ENCODE assay signal across 10 mouse cellular contexts in genomic region chr7:137471431-137472120, GRCm38 (mm10). TPM values are rescaled to one million over a fixed set of nuclear protein-coding genes. Genes with fewer than 3 reads are reported as not detected.
DNase-seq lines count a peak whose midpoint lies in the region; ATAC-seq and TF ChIP-seq lines count a peak whose summit lies in the region.
"Had no signal": no experiment of that assay in that cellular context is flagged by ENCODE, and none has a peak within 500 bp of the region (broad histone marks: within the 10 kb centered on the region; RNA-seq: fewer than 3 reads in every experiment).

No protein-coding gene starts in this region.

- H3K4me1 ChIP-seq in hindbrain, embryonic 15.5 days (replicated peaks), result no peaks in the 10 kb centered on the region
- H3K4me1 ChIP-seq in midbrain, postnatal 0 days (ENCODE audit: insufficient read depth, low read length), result no peaks in the 10 kb centered on the region

- peak; percentile 6 for DNase-seq in kidney, adult 9 months
- no peak for DNase-seq in kidney, adult 8-10 months
- peak; percentile 23 for DNase-seq in NIH3T3 (ENCODE audit: low read depth)
- peak; percentile 45 for DNase-seq in midbrain, postnatal 0 days (ENCODE audit: low spot score)
- DNase-seq in cerebellum, postnatal 4 days (ENCODE audit: low spot score in 2 of 2), result no peak
- DNase-seq in thymus, postnatal 14 days, result no peak
- DNase-seq in adrenal gland, postnatal 4 days (ENCODE audit: low spot score in 2 of 2), result no peak
- DNase-seq: thymus, postnatal 4 days had no signal

- H3K9me3 ChIP-seq in hindbrain, embryonic 15.5 days, result no peaks in the 10 kb centered on the region
- no peaks in the 10 kb centered on the region for H3K9me3 ChIP-seq in midbrain, postnatal 0 days (ENCODE audit: low read length)

- no peak overlapping the region for H3K4me2 ChIP-seq in hindbrain, embryonic 15.5 days
- no peak overlapping the region for H3K4me2 ChIP-seq in midbrain, postnatal 0 days (ENCODE audit: low read depth, low read length, poor library complexity, severe bottlenecking)

- H3K4me3 ChIP-seq in hindbrain, embryonic 15.5 days, result no peak overlapping the region
- no peak overlapping the region for H3K4me3 ChIP-seq in midbrain, postnatal 0 days (ENCODE audit: low read depth, low read length)

- no peak overlapping the region for H3K9ac ChIP-seq in hindbrain, embryonic 15.5 days
- no peak overlapping the region for H3K9ac ChIP-seq in midbrain, postnatal 0 days (replicated peaks; ENCODE audit: low read length, poor library complexity, severe bottlenecking)

- no peaks in the 10 kb centered on the region for H3K27me3 ChIP-seq in hindbrain, embryonic 15.5 days
- no peaks in the 10 kb centered on the region for H3K27me3 ChIP-seq in midbrain, postnatal 0 days (ENCODE audit: insufficient read depth, low read length)

- 52% methylated on average over 7 of the region's 7 CpGs for WGBS in hindbrain, embryonic 15.5 days
- WGBS in midbrain, postnatal 0 days, result 55% methylated on average over 7 of the region's 7 CpGs

- no peak overlapping the region for H3K27ac ChIP-seq in hindbrain, embryonic 15.5 days (replicated peaks)
- H3K27ac ChIP-seq in midbrain, postnatal 0 days (ENCODE audit: low read depth, low read length), result no peak overlapping the region

- peak; percentile 30 for ATAC-seq in hindbrain, embryonic 15.5 days (ENCODE audit: low FRiP score, low read depth)
- no peak for ATAC-seq in midbrain, postnatal 0 days (ENCODE audit: low FRiP score)
- ATAC-seq: activated CD4-positive, CD25-positive, alpha-beta regulatory T cell, adult 4 months had no signal

- TF ChIP-seq CTCF in midbrain, postnatal 0 days (IDR thresholded peaks at IDR 0.05), result peak; percentile 63

- peaks cover 15% of the 10 kb centered on the region; the same call in 1 of the 2 replicates for H3K36me3 ChIP-seq in hindbrain, embryonic 15.5 days
- H3K36me3 ChIP-seq in midbrain, postnatal 0 days (ENCODE audit: insufficient read depth, low read length), result no peaks in the 10 kb centered on the region

RNA-seq across cellular contexts. Expression of gene Glrx3, which starts 34.2 kb away (rescaled TPM):
- 273 TPM in 2 replicates for polyA plus RNA-seq in hindbrain, embryonic 15.5 days (2015; fragmentation: Nextera tagmentation; extraction: Ambion mirVana)
- 150 and 168 TPM in 2 replicates for total RNA-seq in midbrain, postnatal 0 days (2014; rRNA removed)
- polyA plus RNA-seq in midbrain, postnatal 0 days (2015; fragmentation: Nextera tagmentation; extraction: Ambion mirVana), result 217 and 220 TPM in 2 replicates
- 100 to 1,000 TPM; 102 to 103 TPM for total RNA-seq in adrenal gland, postnatal 4 days (2021)

Comparison
In these comparisons a context has a peak if more than half of its experiments do, and no peak if none do; other contexts are left out.
1. DNase-seq: peak in kidney, adult 9 months (single experiment), NIH3T3 (single experiment) and midbrain, postnatal 0 days (single experiment); none in kidney, adult 8-10 months (0 of 2), cerebellum, postnatal 4 days (0 of 2), thymus, postnatal 14 days (single experiment) and adrenal gland, postnatal 4 days (0 of 2).